Mouse (Mus musculus): Measurements from ENCODE around the gene Sympk. TPM values are rescaled to one million over a fixed set of nuclear protein-coding genes. Genes with fewer than 3 reads are reported as not detected.

Gene Sympk
- polyA plus RNA-seq, 1 experiment = 71.8 TPM

- WGBS = 3% methylated on average over 12 of the region's 12 CpGs
- H3K4me1 ChIP-seq (ENCODE audit: control insufficient read depth, insufficient read depth, insufficient read length, low read length) = peaks cover 31% of the 10 kb centered on the region
- 0 out of 2 replicates have a peak overlapping the region, but pooled peaks have one; percentile 36 for H3K27ac ChIP-seq (ENCODE audit: insufficient read depth, low read depth, low read length)
- no peaks in the 10 kb centered on the region for H3K27me3 ChIP-seq (ENCODE audit: control insufficient read depth, insufficient read depth, low read length)
- no peak overlapping the region for H3K4me3 ChIP-seq (ENCODE audit: low read depth, low read length)
- TF ChIP-seq POLR2A (IDR thresholded peaks at IDR 0.05; ENCODE audit: low read depth, low read length) (no peak), CTCF (IDR thresholded peaks at IDR 0.05; ENCODE audit: extremely low read depth, insufficient read length, insufficient replicate concordance, low read depth, low read length) (peak; percentile 99; the same call in 1 of the 2 replicates)
- H3K36me3 ChIP-seq (ENCODE audit: control insufficient read depth, insufficient read depth, low read length) = peaks cover 7% of the 10 kb centered on the region; the same call in 1 of the 2 replicates
Observed at GRCm38 (mm10) chr7:19006476-19006875, 17.7 kb upstream of the Sympk start.

GRCm38 (mm10) chr7:19007026-19007977 is 16.9 kb upstream of the Sympk start:
- H3K27me3 ChIP-seq (ENCODE audit: control insufficient read depth, insufficient read depth, low read length) = no peaks in the 10 kb centered on the region; the same call in 1 of the 2 replicates
- H3K27ac ChIP-seq (ENCODE audit: insufficient read depth, low read depth, low read length) = peak overlapping the region; percentile 75
- peaks cover 32% of the 10 kb centered on the region for H3K4me1 ChIP-seq (ENCODE audit: control insufficient read depth, insufficient read depth, insufficient read length, low read length)
- H3K4me3 ChIP-seq (ENCODE audit: low read depth, low read length) = 0 out of 2 replicates have a peak overlapping the region, but pooled peaks have one; percentile 1
- TF ChIP-seq CTCF (IDR thresholded peaks at IDR 0.05; ENCODE audit: extremely low read depth, insufficient read length, insufficient replicate concordance, low read depth, low read length) (no peak), POLR2A (IDR thresholded peaks at IDR 0.05; ENCODE audit: low read depth, low read length) (no peak)
- peaks cover 7% of the 10 kb centered on the region; the same call in 1 of the 2 replicates for H3K36me3 ChIP-seq (ENCODE audit: control insufficient read depth, insufficient read depth, low read length)
- WGBS = 15% methylated on average over 13 of the region's 13 CpGs

- 56% methylated on average over 7 of the region's 7 CpGs for WGBS
- H3K4me1 ChIP-seq (ENCODE audit: control insufficient read depth, insufficient read depth, insufficient read length, low read length) = peaks cover 20% of the 10 kb centered on the region
- H3K27ac ChIP-seq (ENCODE audit: insufficient read depth, low read depth, low read length) = no peak overlapping the region
- peaks cover 4% of the 10 kb centered on the region; the same call in 1 of the 2 replicates for H3K36me3 ChIP-seq (ENCODE audit: control insufficient read depth, insufficient read depth, low read length)
- no peaks in the 10 kb centered on the region; the same call in 1 of the 2 replicates for H3K27me3 ChIP-seq (ENCODE audit: control insufficient read depth, insufficient read depth, low read length)
- no peak overlapping the region for H3K4me3 ChIP-seq (ENCODE audit: low read depth, low read length)
- TF ChIP-seq CTCF (IDR thresholded peaks at IDR 0.05; ENCODE audit: extremely low read depth, insufficient read length, insufficient replicate concordance, low read depth, low read length) (no peak), POLR2A (IDR thresholded peaks at IDR 0.05; ENCODE audit: low read depth, low read length) (no peak)
Observed at GRCm38 (mm10) chr7:19010581-19010980, 13.6 kb upstream of the Sympk start.

GRCm38 (mm10) chr7:19012025-19012621 is 12.1 kb upstream of the Sympk start:
- Histone ChIP-seq H3K4me1 (ENCODE audit: control insufficient read depth, insufficient read depth, insufficient read length, low read length) (peaks cover 13% of the 10 kb centered on the region), H3K4me3 (ENCODE audit: low read depth, low read length) (peak overlapping the region; percentile 36), H3K36me3 (ENCODE audit: control insufficient read depth, insufficient read depth, low read length) (no peaks in the 10 kb centered on the region), H3K27ac (ENCODE audit: insufficient read depth, low read depth, low read length) (no peak overlapping the region), H3K27me3 (ENCODE audit: control insufficient read depth, insufficient read depth, low read length) (no peaks in the 10 kb centered on the region; the same call in 1 of the 2 replicates)
- 2% methylated on average over 29 of the region's 31 CpGs for WGBS
- TF ChIP-seq CTCF (IDR thresholded peaks at IDR 0.05; ENCODE audit: extremely low read depth, insufficient read length, insufficient replicate concordance, low read depth, low read length) (no peak), POLR2A (IDR thresholded peaks at IDR 0.05; ENCODE audit: low read depth, low read length) (no peak)

GRCm38 (mm10) chr7:19012882-19013281 is 11.3 kb upstream of the Sympk start:
- H3K4me1 ChIP-seq (ENCODE audit: control insufficient read depth, insufficient read depth, insufficient read length, low read length) = peaks cover 13% of the 10 kb centered on the region
- no peak overlapping the region for H3K27ac ChIP-seq (ENCODE audit: insufficient read depth, low read depth, low read length)
- TF ChIP-seq POLR2A (IDR thresholded peaks at IDR 0.05; ENCODE audit: low read depth, low read length) (no peak), CTCF (IDR thresholded peaks at IDR 0.05; ENCODE audit: extremely low read depth, insufficient read length, insufficient replicate concordance, low read depth, low read length) (no peak)
- no peaks in the 10 kb centered on the region for H3K36me3 ChIP-seq (ENCODE audit: control insufficient read depth, insufficient read depth, low read length)
- 19% methylated on average over 2 of the region's 2 CpGs for WGBS
- no peak overlapping the region for H3K4me3 ChIP-seq (ENCODE audit: low read depth, low read length)
- H3K27me3 ChIP-seq (ENCODE audit: control insufficient read depth, insufficient read depth, low read length) = no peaks in the 10 kb centered on the region; the same call in 1 of the 2 replicates

- peaks cover 13% of the 10 kb centered on the region for H3K4me1 ChIP-seq (ENCODE audit: control insufficient read depth, insufficient read depth, insufficient read length, low read length)
- TF ChIP-seq POLR2A (IDR thresholded peaks at IDR 0.05; ENCODE audit: low read depth, low read length) (no peak), CTCF (IDR thresholded peaks at IDR 0.05; ENCODE audit: extremely low read depth, insufficient read length, insufficient replicate concordance, low read depth, low read length) (no peak)
- 83% methylated on average over 15 of the region's 15 CpGs for WGBS
- H3K27ac ChIP-seq (ENCODE audit: insufficient read depth, low read depth, low read length) = no peak overlapping the region
- no peak overlapping the region for H3K4me3 ChIP-seq (ENCODE audit: low read depth, low read length)
- no peaks in the 10 kb centered on the region for H3K36me3 ChIP-seq (ENCODE audit: control insufficient read depth, insufficient read depth, low read length)
- no peaks in the 10 kb centered on the region; the same call in 1 of the 2 replicates for H3K27me3 ChIP-seq (ENCODE audit: control insufficient read depth, insufficient read depth, low read length)
Observed at GRCm38 (mm10) chr7:19014452-19014851, 9.7 kb upstream of the Sympk start.
